Comparison of ENCODE assay signal across 11 mouse cellular contexts in the genomic region with DNA sequence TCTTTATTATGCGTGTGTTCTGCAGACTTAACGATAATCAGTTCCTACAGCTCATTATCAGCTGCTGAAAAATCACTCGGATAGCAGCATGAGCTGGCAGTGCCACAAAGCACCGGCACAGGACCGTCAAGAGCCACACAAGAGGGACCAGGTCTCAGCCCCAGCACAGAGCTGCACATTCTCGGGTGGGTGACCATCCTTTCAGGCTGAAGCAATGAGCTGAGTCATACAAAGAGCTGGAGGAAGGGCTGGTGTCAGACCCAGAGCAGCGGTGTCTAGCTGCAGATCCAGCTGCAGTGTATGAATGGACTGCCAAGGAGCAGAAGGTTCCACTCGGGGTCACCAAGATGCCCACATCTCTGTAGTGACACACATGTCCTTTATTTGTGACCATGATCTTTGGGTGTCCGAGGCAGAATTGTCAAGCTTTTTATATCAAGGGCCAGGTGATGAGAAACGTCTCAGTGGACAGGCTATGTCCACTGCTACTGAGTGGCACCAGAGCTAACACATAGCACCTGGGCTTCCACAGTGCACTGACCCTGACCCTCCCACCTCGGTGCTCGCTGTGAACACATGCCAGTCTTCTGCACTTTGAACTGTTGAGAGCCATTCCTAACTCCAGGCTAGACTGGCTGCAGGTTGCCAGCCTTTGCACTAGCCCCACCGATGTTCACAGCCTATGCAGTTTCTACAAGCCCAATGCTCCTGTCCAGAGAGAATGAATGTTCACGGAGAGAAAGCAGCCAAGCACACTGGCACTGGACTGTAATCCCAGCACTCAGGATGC. TPM values are rescaled to one million over a fixed set of nuclear protein-coding genes. Genes with fewer than 3 reads are reported as not detected.
A peak's percentile ranks its signal among the peaks of the same experiment; 100 is the strongest.
DNase-seq lines count a peak whose midpoint lies in the region; ATAC-seq lines count a peak whose summit lies in the region.
"Had no signal": no experiment of that assay in that cellular context is flagged by ENCODE, and none has a peak within 500 bp of the region (broad histone marks: within the 10 kb centered on the region; RNA-seq: fewer than 3 reads in every experiment).

No protein-coding gene starts in this region.

- H3K36me3 ChIP-seq in kidney, embryonic 15.5 days = peaks cover 98% of the 10 kb centered on the region

- WGBS in kidney, embryonic 15.5 days = 81% methylated on average over 14 of the region's 14 CpGs

- no peak overlapping the region for H3K4me2 ChIP-seq in kidney, embryonic 15.5 days
- H3K4me2 ChIP-seq: heart, embryonic 13.5 days; stomach, embryonic 15.5 days had no signal

- H3K9me3 ChIP-seq in kidney, embryonic 15.5 days (replicated peaks) = no peaks in the 10 kb centered on the region
- H3K9me3 ChIP-seq: forebrain, embryonic 10.5 days; heart, embryonic 13.5 days; stomach, embryonic 15.5 days had no signal

- no peaks in the 10 kb centered on the region for H3K27me3 ChIP-seq in kidney, embryonic 15.5 days
- H3K27me3 ChIP-seq: heart, embryonic 13.5 days; stomach, embryonic 15.5 days had no signal

- no peak overlapping the region for H3K9ac ChIP-seq in kidney, embryonic 15.5 days
- H3K9ac ChIP-seq: stomach, embryonic 15.5 days had no signal

- ATAC-seq in kidney, embryonic 15.5 days (replicated peaks; ENCODE audit: low FRiP score) = no peak

- DNase-seq in adrenal gland, postnatal 36 days = peak; percentile 34 to 44
- no peak for DNase-seq in adrenal gland, postnatal 10 days
- DNase-seq in kidney, adult 8-10 months = peak; percentile 22 to 30
- DNase-seq in ovary, postnatal 36 days (ENCODE audit: low spot score) = peak; percentile 3
- no peak for DNase-seq in ovary, adult 18-20 months (ENCODE audit: low spot score)
- DNase-seq in cerebellum, postnatal 36 days = no peak
- no peak for DNase-seq in T-cell, adult 2 months (ENCODE audit: low spot score)

- no peaks in the 10 kb centered on the region for H3K4me1 ChIP-seq in kidney, embryonic 15.5 days
- H3K4me1 ChIP-seq: stomach, embryonic 15.5 days had no signal

- H3K4me3 ChIP-seq in kidney, embryonic 15.5 days (replicated peaks) = no peak overlapping the region
- H3K4me3 ChIP-seq: forebrain, embryonic 10.5 days; heart, embryonic 13.5 days; stomach, embryonic 15.5 days had no signal

- H3K27ac ChIP-seq in kidney, embryonic 15.5 days = no peak overlapping the region
- H3K27ac ChIP-seq: heart, embryonic 13.5 days; stomach, embryonic 15.5 days had no signal

RNA-seq across cellular contexts. Expression of a gene that starts 19.9 kb away (rescaled TPM):
- total RNA-seq in adrenal gland, postnatal 36 days (2021) = 10 to 100 TPM; 13.2 to 14.9 TPM
- 10 to 100 TPM; 11.2 to 13.4 TPM for total RNA-seq in adrenal gland, postnatal 10 days (2021)
- 17.9 and 19.0 TPM in 2 replicates for polyA plus RNA-seq in kidney, embryonic 15.5 days (2015; fragmentation: Nextera tagmentation; extraction: Ambion mirVana)

Comparison
In these comparisons a context has a peak if more than half of its experiments do, and no peak if none do; other contexts are left out.
1. DNase-seq: peak in adrenal gland, postnatal 36 days (2 of 2), kidney, adult 8-10 months (2 of 2) and ovary, postnatal 36 days (single experiment); none in adrenal gland, postnatal 10 days (single experiment), ovary, adult 18-20 months (single experiment), cerebellum, postnatal 36 days (0 of 2) and T-cell, adult 2 months (single experiment).